Mouse (Mus musculus): ENCODE measurements around the gene Alg1. TPM values are rescaled to one million over a fixed set of nuclear protein-coding genes. Genes with fewer than 3 reads are reported as not detected.

The Alg1 gene
- 37.8 TPM for total RNA-seq (2023)

GRCm38 (mm10) chr16:5233418-5234313 is at the start of gene Alg1:
Alg1 (plus strand) TSS chr16:5233621.

GRCm38 (mm10) chr16:5203668-5204433 is 29.6 kb upstream of the Alg1 start, which contains the start of gene Nagpa:
Nagpa (minus strand) TSS chr16:5204012.

DNA sequence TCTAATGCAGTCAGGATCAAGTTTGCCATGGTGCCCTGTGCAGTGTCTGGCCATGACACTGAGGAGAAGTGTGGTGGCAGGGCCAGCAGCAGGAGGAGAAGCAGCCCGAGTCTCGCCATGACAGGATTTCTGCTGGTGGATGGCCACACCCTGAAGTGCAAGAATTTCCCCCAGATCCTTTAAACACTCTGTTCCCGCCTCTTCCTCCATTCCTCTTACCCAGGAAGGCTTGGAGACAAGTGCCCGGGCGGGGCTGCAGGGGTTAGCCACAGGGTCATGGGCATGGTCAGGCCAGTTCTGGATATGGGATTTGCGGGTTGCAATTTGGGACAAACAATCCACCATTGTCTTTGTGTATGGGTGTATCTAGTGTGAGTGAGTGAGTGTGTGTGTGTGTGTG is 11.3 kb upstream of the Alg1 start, which contains the start of gene AU021092:
Gene AU021092, minus strand, starts transcription at position 160 of the 400 bp plus-strand sequence.

DNA sequence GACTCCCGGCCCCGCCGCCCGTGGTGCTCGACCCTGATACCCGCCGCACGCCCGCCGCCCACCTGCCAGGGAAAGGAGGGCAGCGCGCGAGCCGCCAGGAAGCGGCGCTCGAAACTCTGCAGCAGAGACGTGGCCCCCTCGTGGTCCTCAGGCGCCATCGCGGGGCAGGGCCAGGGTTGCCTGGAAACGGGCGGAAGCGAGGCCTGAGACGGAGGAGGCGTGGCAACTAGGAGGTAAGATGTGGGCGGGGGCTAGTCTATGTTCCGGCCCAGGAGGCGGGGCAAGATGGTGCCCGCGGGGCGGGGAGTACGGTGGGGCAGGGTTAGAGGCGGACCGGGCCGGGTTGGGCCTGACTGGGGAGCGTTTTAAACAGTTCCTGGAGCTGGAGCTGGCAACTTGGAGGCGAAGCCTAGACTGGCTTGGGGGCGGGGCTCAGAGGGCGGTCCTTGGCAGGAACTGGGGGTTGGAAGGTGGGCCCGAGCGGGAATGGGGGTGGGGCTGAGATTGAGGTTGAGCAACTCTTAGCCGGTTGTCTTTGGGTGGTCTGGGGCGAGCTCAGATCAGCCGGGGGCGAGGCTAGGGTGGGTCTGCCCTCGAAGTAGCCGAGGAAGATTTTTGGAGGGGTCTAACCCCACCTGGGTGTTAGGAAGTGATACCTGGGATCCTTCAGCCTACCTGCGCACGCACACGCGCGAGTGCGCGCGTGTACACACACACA is 22.5 kb downstream of the Alg1 start, which contains the start of gene Eef2kmt:
Gene Eef2kmt, minus strand, starts transcription at position 205 of the 718 bp plus-strand sequence.

Other genes with a start within 250 kb of the Alg1 start
- gene Sept12, start 235.8 kb upstream of the Alg1 start, total RNA-seq (2023) = not detected
- not detected for gene Smim22, start 226.3 kb upstream of the Alg1 start, total RNA-seq (2023)
- 21.6 TPM for gene Rogdi, start 220.1 kb upstream of the Alg1 start, total RNA-seq (2023)
- 125 TPM for gene Glyr1, start 183.8 kb upstream of the Alg1 start, total RNA-seq (2023)
- gene Ubn1, start 183.6 kb upstream of the Alg1 start, total RNA-seq (2023) = 175 TPM
- gene Ppl, start 101.2 kb upstream of the Alg1 start, total RNA-seq (2023) = 0.70 TPM
- gene Sec14l5, start 86.5 kb upstream of the Alg1 start, total RNA-seq (2023) = not detected
- 25.8 TPM for gene Nagpa, start 29.6 kb upstream of the Alg1 start, total RNA-seq (2023)
- not detected for gene AU021092, start 11.3 kb upstream of the Alg1 start, total RNA-seq (2023)
- 14.9 TPM for gene Eef2kmt, start 22.4 kb downstream of the Alg1 start, total RNA-seq (2023)